Mouse (Mus musculus) hindbrain, embryonic 13.5 days (tissue): ENCODE data around the gene Tjap1. TPM values are rescaled to one million over a fixed set of nuclear protein-coding genes. Genes with fewer than 3 reads are reported as not detected.

Source experiments
- ATAC-seq: fragments of 200-750 bp; cut with Nextera tagmentation; 2 replicates; pipeline ENCODE4 v1.8.0; 2017; ENCODE audit warnings: moderate TSS enrichment; ENCODE audit not compliant: low FRiP score
- H3K27ac ChIP-seq: fragments of 300-500 bp; sonication (generic); 2 replicates; pipeline ENCODE4 v1.5.1; 2015; ENCODE audit warnings: inconsistent platforms, mild to moderate bottlenecking, moderate library complexity
- H3K27me3 ChIP-seq: fragments of 300-500 bp; sonication (generic); 2 replicates; pipeline ENCODE4 v1.6.1; 2015; ENCODE audit warnings: mild to moderate bottlenecking, inconsistent platforms
- H3K36me3 ChIP-seq: fragments of 300-500 bp; sonication (generic); 2 replicates; pipeline ENCODE4 v1.6.1; 2015; ENCODE audit warnings: mild to moderate bottlenecking, inconsistent platforms
- H3K4me1 ChIP-seq: fragments of 300-500 bp; sonication (generic); replicated peaks from 2 replicates; pipeline ENCODE4 v1.6.1; 2015; ENCODE audit warnings: inconsistent platforms
- H3K4me2 ChIP-seq: fragments of 300-500 bp; sonication (generic); 2 replicates; pipeline ENCODE4 v1.6.1; 2015; ENCODE audit warnings: inconsistent platforms, mild to moderate bottlenecking, moderate library complexity
- H3K4me3 ChIP-seq: fragments of 300-500 bp; sonication (generic); 2 replicates; pipeline ENCODE4 v1.5.1; 2015; ENCODE audit warnings: mild to moderate bottlenecking, inconsistent platforms
- H3K9ac ChIP-seq: fragments of 300-500 bp; sonication (generic); 2 replicates; pipeline ENCODE4 v1.6.1; 2015; ENCODE audit warnings: mild to moderate bottlenecking, inconsistent platforms
- H3K9me3 ChIP-seq: fragments of 300-500 bp; sonication (generic); 2 replicates; pipeline ENCODE4 v1.6.1; 2016; ENCODE audit warnings: inconsistent platforms
- WGBS: fragments of 180-500 bp; shearing (Covaris S2); methylation state at CpG from one replicate; pipeline ENCODE4 v1.1.7; 2015; 5-methylcytosine and 5-hydroxymethylcytosine counted together
- polyA plus RNA-seq: library from polyadenylated mRNA; unstranded; fragments of >200 nt; fragmentation: Nextera tagmentation; extraction: Ambion mirVana; gene quantifications from 2 replicates; pipeline ENCODE4 v1.2.1, GENCODE M21; 2015

Tjap1 gene
- polyA plus RNA-seq, 1 experiment from 2014 or later: 33.8 TPM

DNA sequence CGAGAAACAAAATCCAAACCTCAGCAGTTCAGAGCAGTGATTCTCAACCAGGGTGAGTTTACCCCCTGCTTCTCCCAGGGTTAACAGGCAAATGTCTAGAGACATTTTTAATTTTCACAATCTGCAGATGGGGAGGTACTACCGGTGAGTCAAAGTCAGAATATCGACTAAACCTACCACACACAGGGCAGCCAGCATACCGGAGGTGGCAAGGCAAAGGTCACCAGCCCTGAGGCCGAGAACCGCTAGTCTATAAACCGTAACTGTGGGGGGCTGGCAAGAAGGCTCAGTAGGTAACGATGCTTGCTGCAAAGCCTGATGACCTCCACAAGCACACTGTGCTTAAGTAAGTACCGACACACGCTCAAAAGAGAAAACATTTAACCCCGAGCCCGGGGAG, 17.3 kb downstream of the Tjap1 start:
- H3K4me1 ChIP-seq: 0 out of 2 replicates have a peak, but pooled peaks cover 3% of the 10 kb centered on the region
- no peak overlapping the region for H3K4me2 ChIP-seq
- WGBS: 83% methylated on average over 12 of the region's 12 CpGs
- H3K9ac ChIP-seq: no peak overlapping the region
- no peak overlapping the region for H3K27ac ChIP-seq
- peaks cover 58% of the 10 kb centered on the region for H3K36me3 ChIP-seq
- no peaks in the 10 kb centered on the region for H3K9me3 ChIP-seq
- no peaks in the 10 kb centered on the region for H3K27me3 ChIP-seq
- no peak for ATAC-seq
- no peak overlapping the region for H3K4me3 ChIP-seq

DNA sequence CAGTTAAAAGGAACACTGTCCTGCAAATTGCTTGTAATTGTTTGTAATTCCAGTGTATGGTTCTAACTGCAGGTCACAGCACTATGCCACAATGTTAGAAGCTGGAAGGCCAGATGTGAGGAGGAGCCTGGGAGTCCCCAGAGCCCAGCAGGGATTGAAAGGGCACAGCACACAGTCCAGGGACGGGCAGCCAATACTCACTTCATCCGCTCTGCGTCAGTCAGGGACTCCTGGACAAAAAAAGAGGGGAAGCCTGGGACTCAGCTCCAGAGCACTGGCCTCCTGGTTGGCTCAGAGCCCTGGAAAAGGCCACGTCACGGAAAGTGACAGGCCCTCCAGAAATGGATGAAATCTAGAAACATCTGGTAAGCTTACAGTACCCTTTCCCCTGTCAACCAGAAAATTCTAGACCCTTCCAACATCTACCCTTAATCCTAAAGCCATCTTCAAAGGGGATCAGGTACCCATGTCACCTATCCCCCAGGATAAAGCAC, 20.6 kb downstream of the Tjap1 start:
- no peak for ATAC-seq
- 0 out of 2 replicates have a peak overlapping the region, but pooled peaks have one; percentile 8 for H3K9ac ChIP-seq
- H3K4me1 ChIP-seq: 0 out of 2 replicates have a peak, but pooled peaks cover 3% of the 10 kb centered on the region
- H3K36me3 ChIP-seq: peaks cover 80% of the 10 kb centered on the region
- no peaks in the 10 kb centered on the region for H3K9me3 ChIP-seq
- WGBS: 91% methylated on average over 5 of the region's 5 CpGs
- H3K4me3 ChIP-seq: no peak overlapping the region
- no peaks in the 10 kb centered on the region for H3K27me3 ChIP-seq
- H3K27ac ChIP-seq: no peak overlapping the region
- no peak overlapping the region for H3K4me2 ChIP-seq

DNA sequence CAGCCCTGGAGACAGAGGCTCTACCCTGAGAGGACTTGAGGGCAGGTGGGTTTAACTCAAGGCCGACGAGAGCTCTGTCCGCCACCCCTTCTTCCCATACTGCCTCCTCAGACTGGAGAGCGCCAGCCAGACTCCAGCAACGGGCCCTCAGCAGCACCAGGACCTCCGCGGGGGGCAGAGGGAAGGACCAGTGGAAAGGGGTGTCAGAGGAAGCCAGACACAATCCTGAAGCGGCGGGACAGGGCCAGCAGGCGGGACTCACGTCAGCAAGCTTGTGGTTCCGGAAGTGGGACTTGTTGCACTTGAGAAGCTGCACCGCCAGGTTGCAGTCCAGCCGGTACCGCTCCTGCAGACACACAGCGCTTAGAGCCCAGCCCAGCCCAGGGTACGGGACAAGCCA, 23.2 kb downstream of the Tjap1 start:
- Histone ChIP-seq H3K4me3 (no peak overlapping the region), H3K27ac (no peak overlapping the region), H3K36me3 (peaks cover 84% of the 10 kb centered on the region), H3K9me3 (no peaks in the 10 kb centered on the region), H3K9ac (no peak overlapping the region), H3K27me3 (peaks cover 13% of the 10 kb centered on the region), H3K4me2 (no peak overlapping the region), H3K4me1 (peaks cover 14% of the 10 kb centered on the region)
- ATAC-seq: no peak
- 94% methylated on average over 17 of the region's 17 CpGs for WGBS

DNA sequence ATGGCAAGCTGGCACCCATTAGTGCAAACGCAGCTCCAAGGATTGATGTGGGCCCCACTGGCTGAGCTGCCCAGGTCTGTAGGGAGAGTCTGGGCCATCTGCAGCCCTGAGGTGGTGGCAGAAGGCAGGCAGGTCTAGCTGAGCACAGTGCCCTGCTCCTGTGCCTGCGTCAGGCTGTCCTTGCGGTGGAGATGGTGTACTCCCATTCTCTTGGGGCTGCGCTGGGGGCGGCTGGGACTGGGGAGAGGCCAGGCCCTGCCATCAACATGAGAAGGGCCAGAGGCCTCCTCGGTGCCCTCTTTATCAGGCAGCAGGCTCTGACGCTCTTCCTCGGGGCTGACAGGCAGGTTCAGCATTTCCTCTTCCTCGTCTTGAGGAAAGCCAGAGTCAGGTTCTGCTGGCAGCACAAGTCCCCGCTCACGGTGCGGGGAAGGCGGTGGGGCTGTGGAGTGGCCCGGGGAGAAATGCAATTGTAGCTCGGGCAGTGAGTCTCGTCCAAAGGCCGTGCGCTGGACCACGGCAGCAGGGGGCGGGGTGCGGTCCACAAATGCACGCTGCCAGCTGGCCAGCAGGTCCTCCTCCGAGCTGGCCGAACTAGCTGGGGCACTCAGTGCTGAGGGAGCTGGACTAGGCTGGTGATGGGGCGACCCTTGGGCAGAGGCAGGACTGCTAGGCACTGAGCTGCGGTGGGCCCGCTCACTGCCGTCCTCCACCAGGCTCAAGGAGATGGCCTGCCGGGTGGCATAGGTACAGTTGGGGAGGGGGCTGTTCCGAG, 24.4 kb downstream of the Tjap1 start:
- WGBS: 86% methylated on average over 30 of the region's 30 CpGs
- H3K4me2 ChIP-seq: no peak overlapping the region

DNA sequence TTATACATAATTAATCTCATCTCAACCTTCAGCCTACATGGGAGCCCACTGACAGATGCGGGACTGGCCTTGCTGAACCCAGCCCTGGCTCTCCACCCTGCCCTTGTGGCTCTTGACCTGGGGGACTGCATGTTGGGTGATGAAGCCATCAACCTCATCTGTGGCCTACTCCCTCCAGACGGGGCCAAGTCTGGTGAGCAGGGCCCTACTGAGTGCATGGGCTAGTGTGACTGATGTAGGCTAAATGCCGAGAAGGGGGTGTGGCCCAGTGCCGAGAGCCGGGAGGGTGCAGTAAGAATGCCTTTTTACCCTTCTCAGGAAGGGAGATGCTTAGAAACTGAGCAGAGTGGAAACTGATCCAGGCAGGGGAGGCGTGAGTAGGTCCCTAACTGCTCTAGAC, 27.7 kb downstream of the Tjap1 start:
- peak overlapping the region; percentile 74 for H3K4me3 ChIP-seq
- ATAC-seq: no peak
- H3K9ac ChIP-seq: peak overlapping the region; percentile 89
- H3K27me3 ChIP-seq: peaks cover 14% of the 10 kb centered on the region
- peak overlapping the region; percentile 95 for H3K4me2 ChIP-seq
- 32% methylated on average over 6 of the region's 6 CpGs for WGBS
- no peaks in the 10 kb centered on the region for H3K9me3 ChIP-seq
- H3K36me3 ChIP-seq: peaks cover 63% of the 10 kb centered on the region
- H3K4me1 ChIP-seq: peaks cover 26% of the 10 kb centered on the region
- H3K27ac ChIP-seq: no peak overlapping the region

More for the DNA sequence above, 24.4 kb downstream of the Tjap1 start:
- Histone ChIP-seq H3K9ac (no peak overlapping the region), H3K36me3 (peaks cover 72% of the 10 kb centered on the region), H3K4me3 (no peak overlapping the region), H3K27ac (no peak overlapping the region), H3K27me3 (peaks cover 14% of the 10 kb centered on the region), H3K9me3 (no peaks in the 10 kb centered on the region), H3K4me1 (peaks cover 21% of the 10 kb centered on the region)
- no peak for ATAC-seq

DNA sequence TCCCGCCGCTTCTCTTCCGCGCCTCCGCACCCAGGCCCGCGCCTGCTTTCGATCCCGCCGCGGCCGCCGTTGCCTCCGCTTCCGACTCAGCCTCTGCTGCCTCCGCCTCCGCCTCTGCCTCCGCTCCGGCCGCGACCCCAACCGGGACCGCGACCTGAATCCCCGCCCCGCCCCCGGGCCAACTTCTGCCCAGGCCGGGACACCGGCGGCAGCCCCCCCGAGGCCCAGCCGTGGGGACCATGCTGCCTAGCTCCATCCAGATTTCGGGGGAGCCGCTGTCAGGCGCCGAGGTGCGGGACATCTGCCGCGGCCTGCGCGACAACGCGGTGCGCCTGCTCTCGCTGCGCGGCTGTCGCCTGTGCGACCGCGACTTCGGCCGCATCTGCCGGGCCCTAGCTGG, 28.7 kb downstream of the Tjap1 start:
- WGBS: 1% methylated on average over 47 of the region's 54 CpGs
- H3K4me3 ChIP-seq: peak overlapping the region; percentile 74
- peaks cover 63% of the 10 kb centered on the region for H3K36me3 ChIP-seq
- peak overlapping the region; percentile 87 for H3K27ac ChIP-seq
- H3K4me2 ChIP-seq: peak overlapping the region; percentile 95
- no peaks in the 10 kb centered on the region for H3K9me3 ChIP-seq
- H3K4me1 ChIP-seq: peaks cover 32% of the 10 kb centered on the region
- peaks cover 14% of the 10 kb centered on the region for H3K27me3 ChIP-seq
- peak overlapping the region; percentile 89 for H3K9ac ChIP-seq
- peak; percentile 49 for ATAC-seq

DNA sequence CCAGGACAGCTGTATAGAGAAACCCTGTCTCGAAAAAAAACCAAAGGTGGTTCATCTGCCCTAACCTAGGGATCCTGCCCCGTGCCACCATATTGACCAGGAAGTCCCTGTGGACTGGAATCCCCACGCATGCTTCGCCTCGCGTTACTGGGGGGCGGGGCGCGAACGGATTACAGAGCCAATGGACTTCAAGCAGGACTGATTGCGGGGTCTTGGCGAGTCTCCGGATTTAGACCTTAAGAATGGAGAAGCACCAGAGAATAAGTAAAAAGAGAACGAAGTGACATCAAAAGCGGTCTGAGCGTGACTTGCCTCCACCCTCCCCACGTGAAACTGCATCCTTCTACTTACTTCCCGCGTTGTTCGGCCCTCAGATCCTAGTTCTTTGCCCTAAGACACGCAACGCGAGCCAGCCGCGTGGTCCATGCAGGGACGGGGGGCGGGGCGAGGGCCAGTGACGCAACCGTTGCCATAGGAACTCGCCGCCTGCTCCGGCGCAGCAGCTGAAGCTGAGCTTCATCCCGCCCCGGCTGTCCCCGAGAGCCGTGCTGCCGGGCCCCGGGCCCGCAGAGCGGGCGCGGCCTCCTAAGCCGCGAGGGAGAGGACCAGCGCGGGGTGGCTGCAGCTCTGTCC, 29.3 kb downstream of the Tjap1 start, which contains the start of gene Lrrc73:
TSS of gene Lrrc73 (plus strand) at position 80 of the 633 bp plus-strand sequence.
- H3K4me3 ChIP-seq: peak within 1 kb of the TSS; percentile 74
- H3K9ac ChIP-seq: peak within 1 kb of the TSS; percentile 89
- H3K9me3 ChIP-seq: no peaks in the 10 kb centered on the region
- peak within 1 kb of the TSS; percentile 95 for H3K4me2 ChIP-seq
- 1% methylated on average over 39 of the region's 48 CpGs for WGBS
- H3K27me3 ChIP-seq: peaks cover 14% of the 10 kb centered on the region
- H3K27ac ChIP-seq: peak within 1 kb of the TSS; percentile 87
- H3K4me1 ChIP-seq: peaks cover 38% of the 10 kb centered on the region
- H3K36me3 ChIP-seq: peaks cover 58% of the 10 kb centered on the region
- peak; percentile 90 for ATAC-seq

DNA sequence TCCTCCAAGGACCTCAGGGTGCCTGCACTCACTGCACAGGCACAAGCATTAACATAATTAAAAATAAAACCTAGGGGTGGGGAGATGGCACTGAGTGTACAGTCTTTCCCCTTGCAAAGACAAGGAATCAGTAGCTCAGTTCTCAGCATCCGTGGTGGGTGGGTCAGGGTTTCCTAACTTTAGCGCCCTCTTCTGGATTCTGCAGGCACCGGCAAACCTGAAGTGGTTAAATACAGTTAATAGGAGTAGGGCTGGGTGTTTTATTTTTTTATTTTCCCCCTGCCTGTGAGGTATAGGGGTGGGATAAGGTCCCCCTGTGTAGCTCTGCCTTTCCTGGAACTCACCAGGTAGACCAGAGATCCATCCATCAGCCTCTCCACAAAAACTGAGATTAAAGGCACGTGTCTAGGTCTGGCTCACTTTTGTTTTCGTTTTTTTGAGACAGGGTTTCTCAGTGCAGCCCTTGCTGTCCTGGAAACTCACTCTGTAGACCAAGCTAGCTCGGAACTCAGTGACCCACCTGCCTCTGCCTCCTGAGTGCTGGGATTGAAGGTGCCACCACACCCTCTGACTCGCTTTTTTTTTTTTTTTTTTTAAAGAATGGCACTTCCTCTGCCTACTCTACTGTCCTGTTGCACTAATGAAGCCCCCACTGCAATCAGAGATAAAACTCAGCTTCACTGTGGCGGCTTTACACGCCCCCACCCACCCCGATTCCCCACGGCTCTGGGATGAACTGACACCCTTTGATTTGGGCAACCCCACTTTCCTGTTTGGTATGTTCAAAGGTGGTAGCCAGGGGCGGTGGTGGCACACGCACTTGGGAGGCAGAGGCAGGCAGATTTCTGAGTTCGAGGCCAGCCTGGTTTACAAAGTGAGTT, 30.0 kb downstream of the Tjap1 start:
- Histone ChIP-seq H3K4me2 (peak overlapping the region; percentile 95), H3K9me3 (no peaks in the 10 kb centered on the region), H3K27me3 (peaks cover 14% of the 10 kb centered on the region), H3K4me3 (peak overlapping the region; percentile 74), H3K4me1 (peaks cover 40% of the 10 kb centered on the region), H3K36me3 (peaks cover 51% of the 10 kb centered on the region), H3K27ac (peak overlapping the region; percentile 87), H3K9ac (peak overlapping the region; percentile 89)
- WGBS: 55% methylated on average over 14 of the region's 14 CpGs
- no peak for ATAC-seq

DNA sequence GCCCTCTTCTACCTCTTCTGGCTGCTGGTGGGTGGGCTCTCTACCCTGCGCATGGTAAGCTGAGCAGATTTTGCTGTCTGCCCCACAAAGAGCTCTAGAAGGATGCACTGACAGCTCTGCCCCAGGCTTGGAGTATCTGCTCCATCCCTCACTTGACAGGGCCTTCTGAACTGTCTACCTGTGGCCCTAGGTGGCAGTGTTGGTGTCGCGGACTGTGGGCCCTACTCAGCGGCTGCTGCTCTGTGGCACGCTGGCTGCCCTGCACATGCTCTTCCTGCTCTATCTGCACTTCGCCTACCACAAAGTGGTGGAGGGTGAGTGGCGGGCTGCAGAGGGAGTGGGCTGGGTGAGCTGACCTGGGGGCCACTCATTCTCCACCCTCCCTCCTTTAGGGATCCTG, 31.7 kb downstream of the Tjap1 start:
- Histone ChIP-seq H3K27ac (no peak overlapping the region), H3K9me3 (no peaks in the 10 kb centered on the region), H3K4me1 (peaks cover 51% of the 10 kb centered on the region), H3K4me2 (no peak overlapping the region), H3K27me3 (peaks cover 14% of the 10 kb centered on the region), H3K4me3 (no peak overlapping the region), H3K36me3 (peaks cover 40% of the 10 kb centered on the region), H3K9ac (no peak overlapping the region)
- no peak for ATAC-seq
- WGBS: 78% methylated on average over 7 of the region's 7 CpGs

DNA sequence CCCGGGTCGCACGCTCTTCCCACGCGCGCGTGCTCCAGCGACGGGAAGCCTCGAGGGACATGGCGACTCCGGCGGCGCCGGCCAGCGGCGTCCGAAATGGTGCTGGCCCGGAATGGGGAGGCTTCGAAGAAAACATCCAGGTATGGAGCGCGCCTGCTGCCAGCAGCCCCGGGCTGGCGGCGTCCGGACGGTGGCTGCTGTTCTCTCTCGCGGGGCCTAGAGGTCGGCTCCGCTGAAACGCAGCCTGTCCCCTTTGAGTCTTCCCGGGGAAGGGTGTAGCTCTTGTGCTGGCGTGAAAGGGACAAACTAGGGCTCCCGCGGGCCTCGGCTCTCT, 34.7 kb downstream of the Tjap1 start:
- Histone ChIP-seq H3K27ac (peak overlapping the region; percentile 87), H3K4me1 (peaks cover 29% of the 10 kb centered on the region), H3K36me3 (peaks cover 70% of the 10 kb centered on the region), H3K27me3 (no peaks in the 10 kb centered on the region), H3K4me3 (peak overlapping the region; percentile 94), H3K9ac (peak overlapping the region; percentile 96), H3K4me2 (peak overlapping the region; percentile 95), H3K9me3 (no peaks in the 10 kb centered on the region)
- no peak; the same call in 1 of the 2 replicates for ATAC-seq
- WGBS: 1% methylated on average over 37 of the region's 37 CpGs

DNA sequence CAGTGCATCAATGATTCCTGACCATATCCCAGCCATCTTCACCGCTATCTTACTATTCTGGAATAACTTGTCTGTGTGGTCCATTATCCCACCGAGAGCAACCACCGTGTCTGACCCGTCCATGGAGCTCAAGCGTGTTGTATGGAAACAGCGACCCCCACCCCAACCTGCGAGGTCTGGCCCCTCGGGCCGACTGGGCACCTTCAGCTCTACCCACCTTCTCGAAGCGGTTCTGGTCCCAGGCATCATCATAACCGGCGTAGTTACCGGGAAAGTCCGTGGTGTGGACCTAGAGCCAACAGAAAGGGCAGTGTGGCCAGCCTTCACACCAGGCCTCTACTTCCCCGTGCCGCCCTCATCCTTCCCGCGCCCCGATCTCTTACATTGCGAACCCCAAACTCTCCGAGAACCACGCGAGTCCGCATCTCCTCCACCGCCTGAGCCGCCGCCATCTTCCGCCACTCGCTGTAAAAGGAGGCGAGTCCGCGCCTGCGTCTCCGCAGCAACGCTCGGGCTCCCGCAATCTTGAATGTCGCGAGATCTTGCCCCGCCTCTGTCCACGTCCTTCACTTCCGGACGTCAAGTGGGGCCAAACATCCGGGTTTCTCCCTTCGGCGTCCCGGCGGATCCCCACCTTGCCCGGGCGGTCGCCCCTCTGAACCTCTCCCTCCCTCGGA, 35.2 kb downstream of the Tjap1 start, which contains the start of the genes Polr1c and Yipf3:
TSS of gene Polr1c (minus strand) at position 543 of the 677 bp plus-strand sequence.
TSS of gene Yipf3 (plus strand) at position 569 of the 677 bp plus-strand sequence.
- Histone ChIP-seq H3K9ac (peak within 1 kb of the TSS; percentile 96), H3K36me3 (peaks cover 76% of the 10 kb centered on the region), H3K27me3 (no peaks in the 10 kb centered on the region), H3K27ac (peak within 1 kb of the TSS; percentile 87), H3K4me1 (peaks cover 27% of the 10 kb centered on the region), H3K4me3 (peak within 1 kb of the TSS; percentile 94), H3K9me3 (no peaks in the 10 kb centered on the region), H3K4me2 (peak within 1 kb of the TSS; percentile 95)
- ATAC-seq: peak; percentile 94
- WGBS: under 1% methylated on average over 53 of the region's 53 CpGs
